Mouse (Mus musculus): ENCODE measurements around the gene Aff1.

Gene Aff1

GRCm38 (mm10) chr5:103828304-103828703 lies 136.1 kb downstream of the Aff1 start:
- no peak for DNase-seq (ENCODE audit: extremely low read depth, insufficient read length, low spot score)

GRCm38 (mm10) chr5:103828729-103829128 lies 136.6 kb downstream of the Aff1 start:
- no peak for DNase-seq (ENCODE audit: extremely low read depth, insufficient read length, low spot score)

GRCm38 (mm10) chr5:103829158-103829557 lies 137.0 kb downstream of the Aff1 start:
- no peak for DNase-seq (ENCODE audit: extremely low read depth, insufficient read length, low spot score)

- no peak for DNase-seq (ENCODE audit: extremely low read depth, insufficient read length, low spot score)
These were observed 138.7 kb downstream of the Aff1 start for GRCm38 (mm10) chr5:103830886-103831285.

- DNase-seq (ENCODE audit: extremely low read depth, insufficient read length, low spot score), result no peak
These were observed 143.4 kb downstream of the Aff1 start for GRCm38 (mm10) chr5:103835471-103836147.

GRCm38 (mm10) chr5:103836148-103836784 lies 144.1 kb downstream of the Aff1 start:
- no peak for DNase-seq (ENCODE audit: extremely low read depth, insufficient read length, low spot score)

- DNase-seq (ENCODE audit: extremely low read depth, insufficient read length, low spot score), result peak; percentile 75
These were observed 146.5 kb downstream of the Aff1 start for GRCm38 (mm10) chr5:103838550-103839264.

GRCm38 (mm10) chr5:103839265-103839626 lies 147.1 kb downstream of the Aff1 start:
- no peak for DNase-seq (ENCODE audit: extremely low read depth, insufficient read length, low spot score)

GRCm38 (mm10) chr5:103843938-103844337 lies 151.8 kb downstream of the Aff1 start:
- no peak for DNase-seq (ENCODE audit: extremely low read depth, insufficient read length, low spot score)

GRCm38 (mm10) chr5:103845418-103846153 lies 153.4 kb downstream of the Aff1 start:
- no peak for DNase-seq (ENCODE audit: extremely low read depth, insufficient read length, low spot score)

GRCm38 (mm10) chr5:103846154-103846551 lies 154.0 kb downstream of the Aff1 start:
- DNase-seq (ENCODE audit: extremely low read depth, insufficient read length, low spot score), result no peak

- DNase-seq (ENCODE audit: extremely low read depth, insufficient read length, low spot score), result no peak
These were observed 154.4 kb downstream of the Aff1 start for GRCm38 (mm10) chr5:103846609-103847008.

GRCm38 (mm10) chr5:103848546-103848945 lies 156.4 kb downstream of the Aff1 start:
- DNase-seq (ENCODE audit: extremely low read depth, insufficient read length, low spot score), result no peak

- DNase-seq (ENCODE audit: extremely low read depth, insufficient read length, low spot score), result no peak
These were observed 160.8 kb downstream of the Aff1 start for GRCm38 (mm10) chr5:103852756-103853549.

GRCm38 (mm10) chr5:103854041-103854806 lies 162.1 kb downstream of the Aff1 start:
- no peak for DNase-seq (ENCODE audit: extremely low read depth, insufficient read length, low spot score)

- DNase-seq (ENCODE audit: extremely low read depth, insufficient read length, low spot score), result no peak
These were observed 162.6 kb downstream of the Aff1 start for GRCm38 (mm10) chr5:103854807-103855194.

GRCm38 (mm10) chr5:103855483-103856211 lies 163.5 kb downstream of the Aff1 start:
- DNase-seq (ENCODE audit: extremely low read depth, insufficient read length, low spot score), result no peak

GRCm38 (mm10) chr5:103856286-103857009 lies 164.3 kb downstream of the Aff1 start:
- no peak for DNase-seq (ENCODE audit: extremely low read depth, insufficient read length, low spot score)
